Mouse (Mus musculus) lung, embryonic 15.5 days (tissue): Measurements from ENCODE around the gene F3. TPM values are rescaled to one million over a fixed set of nuclear protein-coding genes. Genes with fewer than 3 reads are reported as not detected.

Experiments used
- ATAC-seq: fragments of 200-750 bp; cut with Nextera tagmentation; 2 replicates; pipeline ENCODE4 v1.8.0; 2017; ENCODE audit warnings: moderate number of reproducible peaks, borderline replicate concordance; ENCODE audit not compliant: low FRiP score, low TSS enrichment; ENCODE audit errors: extremely low read depth
- H3K27ac ChIP-seq: fragments of 300-500 bp; sonication (generic); 2 replicates; pipeline ENCODE4 v1.5.1; 2015; ENCODE audit warnings: moderate library complexity, mild to moderate bottlenecking, inconsistent platforms
- H3K27me3 ChIP-seq: fragments of 300-500 bp; sonication (generic); 2 replicates; pipeline ENCODE4 v1.6.1; 2015; ENCODE audit warnings: inconsistent platforms
- H3K36me3 ChIP-seq: fragments of 300-500 bp; sonication (generic); 2 replicates; pipeline ENCODE4 v1.6.1; 2015; ENCODE audit warnings: inconsistent platforms
- H3K4me1 ChIP-seq: fragments of 300-500 bp; sonication (generic); 2 replicates; pipeline ENCODE4 v1.6.1; 2015; ENCODE audit warnings: inconsistent platforms
- H3K4me2 ChIP-seq: fragments of 300-500 bp; sonication (generic); 2 replicates; pipeline ENCODE4 v1.6.1; 2015; ENCODE audit warnings: inconsistent platforms, mild to moderate bottlenecking, moderate library complexity
- H3K4me3 ChIP-seq: fragments of 300-500 bp; sonication (generic); 2 replicates; pipeline ENCODE4 v1.5.1; 2015; ENCODE audit warnings: mild to moderate bottlenecking, inconsistent platforms
- H3K9ac ChIP-seq: fragments of 300-500 bp; sonication (generic); 2 replicates; pipeline ENCODE4 v1.6.1; 2015; ENCODE audit warnings: inconsistent platforms
- H3K9me3 ChIP-seq: fragments of 300-500 bp; sonication (generic); 2 replicates; pipeline ENCODE4 v1.6.1; 2016; ENCODE audit warnings: inconsistent platforms
- WGBS: fragments of 180-500 bp; shearing (Covaris S2); methylation state at CpG from one replicate; pipeline ENCODE4 v1.1.7; 2015; 5-methylcytosine and 5-hydroxymethylcytosine counted together
- polyA plus RNA-seq: library from polyadenylated mRNA; unstranded; fragments of >200 nt; fragmentation: Nextera tagmentation; extraction: Ambion mirVana; gene quantifications from 2 replicates; pipeline ENCODE4 v1.2.1, GENCODE M21; 2015

The F3 gene
- polyA plus RNA-seq, 1 experiment from 2014 or later = 26.4 TPM

GRCm38 (mm10) chr3:121689697-121690096 lies 33.6 kb upstream of the F3 start:
- no peak overlapping the region for H3K4me2 ChIP-seq
- no peak overlapping the region for H3K9ac ChIP-seq
- no peaks in the 10 kb centered on the region for H3K27me3 ChIP-seq
- H3K36me3 ChIP-seq = no peaks in the 10 kb centered on the region
- no peak overlapping the region for H3K4me3 ChIP-seq
- no peaks in the 10 kb centered on the region for H3K4me1 ChIP-seq
- no peaks in the 10 kb centered on the region for H3K9me3 ChIP-seq
- H3K27ac ChIP-seq = no peak overlapping the region
- WGBS = 84% methylated on average over 3 of the region's 3 CpGs
- no peak for ATAC-seq

DNA sequence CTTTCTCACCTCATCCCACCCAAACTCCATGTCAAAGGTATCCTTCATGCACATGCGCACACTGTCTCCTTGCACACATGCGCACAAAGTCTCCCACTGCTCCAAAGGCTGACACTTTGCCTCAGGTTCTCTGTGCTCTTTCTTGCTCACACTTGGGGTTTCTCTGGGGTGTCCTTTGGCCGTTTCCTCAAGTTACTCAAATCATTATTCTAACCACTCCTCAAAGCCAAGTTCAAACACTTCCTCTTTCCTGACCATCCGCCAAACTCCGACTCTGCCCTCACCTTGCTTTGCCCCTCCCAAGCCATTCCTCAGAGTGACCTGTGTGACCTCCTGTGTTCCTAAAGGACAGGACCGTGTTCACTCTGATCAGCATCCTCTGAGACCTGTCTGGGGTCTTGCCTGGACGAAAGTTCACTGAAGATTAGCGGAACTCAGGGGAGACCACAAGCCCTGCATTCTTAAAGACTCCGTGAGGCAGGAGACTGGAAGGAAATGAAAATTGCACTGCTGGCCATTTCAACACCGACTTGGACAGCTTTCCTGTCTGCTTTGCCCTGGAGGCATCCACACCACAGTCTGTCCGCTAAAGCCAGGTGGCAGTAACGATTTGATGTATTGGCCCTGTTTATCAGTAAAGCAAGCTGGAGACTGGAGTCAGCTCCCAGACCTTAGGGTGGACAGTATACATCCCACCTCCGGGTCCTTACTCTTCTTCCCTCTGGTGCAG lies 30.2 kb upstream of the F3 start:
- Histone ChIP-seq H3K9ac (no peak overlapping the region), H3K9me3 (no peaks in the 10 kb centered on the region), H3K4me1 (no peaks in the 10 kb centered on the region), H3K4me2 (no peak overlapping the region), H3K27me3 (no peaks in the 10 kb centered on the region), H3K36me3 (no peaks in the 10 kb centered on the region), H3K4me3 (no peak overlapping the region), H3K27ac (no peak overlapping the region)
- 64% methylated on average over 13 of the region's 13 CpGs for WGBS
- ATAC-seq = no peak

GRCm38 (mm10) chr3:121693746-121694145 lies 29.6 kb upstream of the F3 start:
- WGBS = 78% methylated on average over 5 of the region's 5 CpGs
- Histone ChIP-seq H3K9ac (no peak overlapping the region), H3K4me1 (no peaks in the 10 kb centered on the region), H3K27ac (no peak overlapping the region), H3K9me3 (no peaks in the 10 kb centered on the region), H3K4me3 (no peak overlapping the region), H3K4me2 (no peak overlapping the region), H3K27me3 (no peaks in the 10 kb centered on the region), H3K36me3 (no peaks in the 10 kb centered on the region)
- no peak for ATAC-seq

DNA sequence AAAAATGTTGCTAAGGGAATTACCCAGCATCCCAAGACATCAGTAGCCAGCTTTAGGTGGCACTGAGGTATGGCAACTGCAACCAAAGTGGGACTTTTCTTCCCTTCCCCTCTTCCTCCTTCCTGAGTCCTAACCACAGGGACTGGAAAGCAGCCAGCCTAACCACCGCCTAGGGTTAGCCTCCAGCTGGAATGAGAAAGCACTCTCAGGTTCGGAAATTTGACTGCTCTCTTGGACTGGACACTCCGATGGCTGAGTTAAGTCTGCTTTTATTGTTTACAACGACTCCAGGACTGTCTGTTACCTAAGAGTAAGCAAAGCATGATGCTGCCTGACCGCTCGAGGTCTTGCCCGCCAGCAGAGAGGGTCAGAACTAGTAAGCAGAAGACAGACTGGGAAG lies 26.2 kb upstream of the F3 start:
- H3K27me3 ChIP-seq = no peaks in the 10 kb centered on the region
- H3K9me3 ChIP-seq = no peaks in the 10 kb centered on the region
- no peak overlapping the region for H3K27ac ChIP-seq
- no peak for ATAC-seq
- no peaks in the 10 kb centered on the region for H3K36me3 ChIP-seq
- no peak overlapping the region for H3K4me3 ChIP-seq
- H3K9ac ChIP-seq = no peak overlapping the region
- WGBS = 72% methylated on average over 7 of the region's 7 CpGs
- no peak overlapping the region for H3K4me2 ChIP-seq
- peaks cover 7% of the 10 kb centered on the region; the same call in 1 of the 2 replicates for H3K4me1 ChIP-seq

DNA sequence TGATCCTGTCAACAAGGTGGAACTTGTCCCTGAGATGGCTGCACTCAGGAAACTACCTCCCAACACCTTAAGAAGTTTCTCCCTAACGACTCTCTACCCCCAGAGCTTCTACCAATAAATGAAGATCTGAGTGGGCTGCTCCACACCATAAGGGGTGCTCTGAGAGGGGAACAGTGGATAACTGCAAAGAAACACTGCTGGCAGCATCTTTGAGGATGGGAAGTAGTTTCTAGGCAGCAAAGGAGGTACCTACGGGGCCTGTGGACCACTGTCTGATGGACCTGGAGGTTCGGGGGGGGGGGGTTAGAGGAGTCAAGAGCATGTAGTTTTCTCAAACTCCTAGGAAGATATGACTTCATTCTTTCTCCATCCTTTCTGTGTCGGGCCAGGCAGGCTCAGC lies 23.9 kb upstream of the F3 start:
- Histone ChIP-seq H3K4me3 (no peak overlapping the region), H3K9ac (no peak overlapping the region), H3K27me3 (no peaks in the 10 kb centered on the region), H3K9me3 (no peaks in the 10 kb centered on the region), H3K27ac (no peak overlapping the region), H3K36me3 (no peaks in the 10 kb centered on the region), H3K4me2 (no peak overlapping the region), H3K4me1 (peaks cover 7% of the 10 kb centered on the region; the same call in 1 of the 2 replicates)
- no peak for ATAC-seq
- WGBS = 62% methylated on average over 4 of the region's 4 CpGs

DNA sequence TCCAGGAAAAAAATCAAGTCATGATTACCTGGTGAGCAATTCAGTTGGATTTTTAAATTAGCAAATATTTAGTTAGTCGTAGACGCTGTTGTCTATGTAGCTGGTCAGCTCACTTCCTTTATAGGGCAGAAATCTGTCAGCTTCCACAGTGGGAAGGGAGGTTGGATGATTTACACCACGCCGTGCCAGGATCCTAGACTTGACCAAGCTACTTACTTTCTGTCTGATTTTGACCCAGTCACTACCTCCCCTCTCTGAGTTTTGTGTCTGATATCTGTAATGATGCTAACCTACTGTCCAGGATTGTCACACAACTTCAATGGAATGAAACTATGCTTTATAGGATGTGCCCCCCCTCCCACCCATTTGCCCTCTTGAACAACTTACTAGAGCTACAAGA lies 23.5 kb upstream of the F3 start:
- Histone ChIP-seq H3K27ac (no peak overlapping the region), H3K4me3 (no peak overlapping the region), H3K27me3 (no peaks in the 10 kb centered on the region), H3K4me2 (no peak overlapping the region), H3K36me3 (no peaks in the 10 kb centered on the region), H3K9ac (no peak overlapping the region), H3K9me3 (no peaks in the 10 kb centered on the region), H3K4me1 (peaks cover 7% of the 10 kb centered on the region; the same call in 1 of the 2 replicates)
- ATAC-seq = no peak
- 70% methylated on average over 4 of the region's 4 CpGs for WGBS

DNA sequence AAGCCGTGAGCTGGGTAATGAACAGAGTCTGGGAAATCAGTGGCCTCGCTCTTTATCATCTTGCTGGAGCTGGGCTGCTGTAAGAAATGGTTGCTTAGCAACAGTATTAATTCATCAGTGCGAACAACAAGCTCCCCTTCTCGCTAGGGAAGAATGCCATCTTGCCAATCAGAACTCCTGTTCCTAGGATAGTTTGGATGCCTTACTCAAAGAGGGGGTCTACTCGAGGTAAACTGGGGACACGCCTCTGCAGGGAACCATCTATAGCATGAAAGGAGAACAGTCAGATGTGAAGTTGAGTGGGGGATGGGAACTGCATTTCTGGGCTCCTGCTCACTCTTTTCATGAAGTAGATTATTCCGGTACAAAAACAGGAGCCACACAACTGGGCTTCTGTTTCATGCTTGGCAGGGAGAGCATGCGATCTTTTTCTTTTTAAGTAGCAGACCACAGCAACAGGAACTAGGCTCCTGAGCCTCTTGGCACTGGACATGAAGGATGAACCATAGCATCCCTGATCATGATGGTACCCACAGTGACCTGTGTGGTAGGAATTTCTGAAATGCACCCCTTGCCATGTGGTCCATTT lies 22.9 kb upstream of the F3 start:
- no peaks in the 10 kb centered on the region for H3K36me3 ChIP-seq
- ATAC-seq = no peak
- H3K27me3 ChIP-seq = no peaks in the 10 kb centered on the region
- no peak overlapping the region for H3K27ac ChIP-seq
- H3K9me3 ChIP-seq = no peaks in the 10 kb centered on the region
- H3K4me2 ChIP-seq = no peak overlapping the region
- H3K4me1 ChIP-seq = peaks cover 7% of the 10 kb centered on the region; the same call in 1 of the 2 replicates
- H3K9ac ChIP-seq = no peak overlapping the region
- H3K4me3 ChIP-seq = no peak overlapping the region
- WGBS = 28% methylated on average over 8 of the region's 8 CpGs

- Histone ChIP-seq H3K4me2 (no peak overlapping the region), H3K4me3 (no peak overlapping the region), H3K36me3 (no peaks in the 10 kb centered on the region), H3K9ac (no peak overlapping the region), H3K9me3 (no peaks in the 10 kb centered on the region), H3K27ac (no peak overlapping the region), H3K4me1 (peaks cover 14% of the 10 kb centered on the region), H3K27me3 (no peaks in the 10 kb centered on the region)
- WGBS = 83% methylated on average over 7 of the region's 7 CpGs
- no peak for ATAC-seq
Measured at GRCm38 (mm10) chr3:121703155-121703879, 20.0 kb upstream of the F3 start.

DNA sequence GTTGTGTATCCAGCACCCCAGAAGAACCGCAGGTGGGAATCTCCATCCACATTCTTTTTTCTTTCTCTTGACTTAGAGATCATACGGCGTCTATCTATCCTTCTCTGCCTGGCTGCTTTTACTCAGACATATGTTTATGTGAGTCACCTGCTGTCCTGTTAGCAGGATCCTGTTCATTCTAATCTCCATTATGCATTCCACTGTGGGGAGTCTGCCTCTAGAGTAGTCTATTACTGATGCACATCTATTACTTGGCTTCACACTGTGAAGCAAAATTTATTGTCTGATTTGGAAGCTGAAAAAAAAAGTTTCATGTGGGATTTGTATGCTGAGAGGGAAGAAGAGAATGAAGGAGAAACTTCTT lies 19.5 kb upstream of the F3 start:
- 84% methylated on average over 3 of the region's 3 CpGs for WGBS
- Histone ChIP-seq H3K4me3 (no peak overlapping the region), H3K9ac (no peak overlapping the region), H3K27ac (no peak overlapping the region), H3K9me3 (no peaks in the 10 kb centered on the region), H3K4me2 (no peak overlapping the region), H3K27me3 (no peaks in the 10 kb centered on the region), H3K36me3 (no peaks in the 10 kb centered on the region), H3K4me1 (peaks cover 14% of the 10 kb centered on the region)
- no peak for ATAC-seq

GRCm38 (mm10) chr3:121706087-121706486 lies 17.2 kb upstream of the F3 start:
- H3K4me2 ChIP-seq = no peak overlapping the region
- no peaks in the 10 kb centered on the region for H3K27me3 ChIP-seq
- ATAC-seq = no peak
- H3K9me3 ChIP-seq = no peaks in the 10 kb centered on the region
- no peaks in the 10 kb centered on the region for H3K36me3 ChIP-seq
- no peak overlapping the region for H3K9ac ChIP-seq
- H3K4me1 ChIP-seq = peaks cover 8% of the 10 kb centered on the region
- no peak overlapping the region for H3K4me3 ChIP-seq
- WGBS = 39% methylated on average over 5 of the region's 5 CpGs
- H3K27ac ChIP-seq = no peak overlapping the region

DNA sequence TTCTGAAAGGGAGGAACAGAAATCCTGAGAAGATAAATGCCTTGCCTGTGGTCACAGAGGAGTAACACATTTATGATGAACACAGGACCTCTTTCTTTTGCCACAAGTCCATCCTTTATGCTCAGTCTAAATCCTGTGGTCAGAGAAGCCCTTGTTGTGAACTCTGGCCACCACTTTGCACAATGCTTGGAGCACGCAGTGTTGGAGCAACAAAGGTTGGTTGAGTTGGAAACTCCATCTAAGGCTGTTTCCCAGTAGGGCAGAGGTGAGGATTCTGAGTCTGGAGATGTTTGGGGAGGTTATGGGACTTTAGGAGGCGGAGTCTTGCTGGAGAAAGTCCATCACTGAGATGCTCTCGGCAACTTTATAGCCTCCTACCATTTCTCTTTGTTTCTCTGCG lies 16.2 kb upstream of the F3 start:
- no peak overlapping the region for H3K4me2 ChIP-seq
- H3K4me1 ChIP-seq = peaks cover 8% of the 10 kb centered on the region
- no peak overlapping the region for H3K27ac ChIP-seq
- no peaks in the 10 kb centered on the region for H3K9me3 ChIP-seq
- no peak for ATAC-seq
- no peaks in the 10 kb centered on the region for H3K36me3 ChIP-seq
- H3K4me3 ChIP-seq = no peak overlapping the region
- 91% methylated on average over 4 of the region's 4 CpGs for WGBS
- H3K27me3 ChIP-seq = no peaks in the 10 kb centered on the region
- H3K9ac ChIP-seq = no peak overlapping the region

DNA sequence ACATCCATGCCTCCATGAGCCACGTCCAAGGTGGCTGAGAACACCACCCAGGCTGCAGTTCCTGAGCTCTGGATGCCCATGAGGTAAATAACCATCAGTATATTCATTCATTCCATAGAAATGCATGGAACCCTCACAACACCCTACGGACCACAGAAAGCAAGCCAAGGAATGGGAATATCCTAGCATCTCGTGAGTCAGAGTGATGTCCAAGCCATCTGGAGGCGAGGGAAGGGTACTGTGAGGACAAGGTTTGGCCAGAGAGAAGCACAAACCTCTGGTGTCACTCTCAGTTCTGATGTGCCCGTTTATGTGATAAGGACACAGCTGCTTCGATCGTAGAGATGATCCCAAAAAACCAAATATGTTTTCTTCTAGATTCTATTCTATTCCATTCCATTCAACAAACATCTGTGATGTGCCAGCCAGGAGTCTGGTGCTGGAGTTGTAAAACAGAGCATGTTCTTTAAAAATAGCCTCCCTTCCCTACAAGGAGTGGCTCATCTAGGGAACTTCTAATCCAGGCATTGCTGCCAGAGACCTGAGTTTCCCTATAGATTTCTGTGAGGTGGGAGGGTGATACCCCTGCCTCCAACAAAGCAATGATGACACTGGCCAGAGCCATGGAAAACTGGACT lies 12.3 kb upstream of the F3 start:
- ATAC-seq = no peak
- H3K4me3 ChIP-seq = no peak overlapping the region
- WGBS = 78% methylated on average over 7 of the region's 7 CpGs
- H3K4me1 ChIP-seq = peaks cover 18% of the 10 kb centered on the region
- no peak overlapping the region for H3K9ac ChIP-seq
- H3K9me3 ChIP-seq = no peaks in the 10 kb centered on the region
- no peaks in the 10 kb centered on the region for H3K27me3 ChIP-seq
- H3K27ac ChIP-seq = no peak overlapping the region
- H3K4me2 ChIP-seq = no peak overlapping the region
- H3K36me3 ChIP-seq = no peaks in the 10 kb centered on the region
